Mouse (Mus musculus): ENCODE results near the gene Vgll2. TPM values are rescaled to one million over a fixed set of nuclear protein-coding genes. Genes with fewer than 3 reads are reported as not detected.

Gene Vgll2
- total RNA-seq, 2 experiments from 2014 or later = not detected

GRCm38 (mm10) chr10:52072482-52072881 is 50.2 kb downstream of the Vgll2 start:
- DNase-seq (ENCODE audit: low spot score in 2 of 2) = peak; percentile 38 to 60

Small RNA genes lying within 50 kb of the gene (microRNA-seq; reads per million reads assigned to microRNA genes)
- 0 reads per million in 2 experiments for gene Gm24084

Other genes with a start within 250 kb of the Vgll2 start
- gene Ros1, start 172.7 kb downstream of the Vgll2 start, total RNA-seq (2021) = not detected
- 1 to 10 TPM; 4.8 to 5.5 TPM for gene Dcbld1, start 211.1 kb downstream of the Vgll2 start, total RNA-seq (2021)

Measured in left cerebral cortex, adult 18-20 months (tissue).